Mouse (Mus musculus): ENCODE measurements at regions not wholly inside any gene's neighbourhood (a gene's known extent, or its start where the extent isn't known, plus 50 kb on each side); places are given as distances from the start of the nearest gene placed in this dataset.

DNA sequence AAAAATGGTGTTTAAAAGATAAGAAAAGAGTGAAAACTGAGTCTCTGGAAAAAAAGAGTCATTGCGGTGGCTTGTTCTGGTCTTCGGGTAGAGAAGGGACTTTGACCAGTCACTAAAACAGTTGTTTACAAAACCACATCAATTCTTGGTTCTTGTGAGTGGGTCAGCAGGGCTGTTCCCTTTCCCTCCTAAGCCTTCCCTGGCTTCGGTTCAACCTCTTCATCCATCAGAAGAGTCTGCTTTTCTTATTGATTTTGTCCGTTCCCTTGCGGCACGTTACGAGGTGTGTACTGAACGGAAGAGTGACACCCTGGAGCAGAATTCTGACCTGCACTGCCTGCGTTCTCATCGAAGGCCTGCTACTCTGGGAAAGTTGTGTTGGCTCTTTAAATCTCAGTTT, 229.1 kb upstream of the G2e3 start:
- in situ Hi-C loops (cut with MseI, MboI), result no loop called here

DNA sequence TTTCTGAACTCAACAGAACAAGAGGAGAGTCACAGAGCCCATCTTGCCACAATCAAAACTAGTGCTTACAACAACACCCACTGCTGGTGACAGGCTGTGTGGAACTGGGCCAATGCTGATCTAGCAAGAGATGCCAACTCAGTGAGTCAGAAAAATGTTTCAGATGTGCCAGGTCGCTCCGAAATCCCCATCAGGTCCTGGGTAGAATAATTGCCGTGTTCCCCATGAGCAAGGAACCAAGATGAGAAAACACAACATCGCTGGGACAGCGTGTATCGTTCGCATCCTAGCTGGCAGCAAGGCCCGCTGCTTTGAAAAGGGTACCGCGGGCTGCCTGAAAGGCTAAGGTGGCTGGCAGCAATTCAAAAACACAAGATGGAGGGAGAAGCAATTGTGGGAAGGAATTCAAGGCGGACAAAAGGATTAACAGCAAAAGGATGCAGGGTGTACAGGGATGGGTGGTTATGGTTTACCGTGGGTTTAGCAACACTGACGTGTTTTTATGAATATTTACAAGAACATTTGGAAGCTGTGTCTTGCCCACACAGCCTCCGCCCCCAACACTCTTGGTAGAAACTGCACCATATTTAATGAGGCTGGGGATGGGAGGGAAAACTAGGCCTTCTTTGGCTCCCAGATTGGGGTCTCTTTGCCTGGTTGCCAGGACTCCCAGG, 229.7 kb upstream of the G2e3 start:
- in situ Hi-C loops (cut with MseI, MboI), result no loop called here

DNA sequence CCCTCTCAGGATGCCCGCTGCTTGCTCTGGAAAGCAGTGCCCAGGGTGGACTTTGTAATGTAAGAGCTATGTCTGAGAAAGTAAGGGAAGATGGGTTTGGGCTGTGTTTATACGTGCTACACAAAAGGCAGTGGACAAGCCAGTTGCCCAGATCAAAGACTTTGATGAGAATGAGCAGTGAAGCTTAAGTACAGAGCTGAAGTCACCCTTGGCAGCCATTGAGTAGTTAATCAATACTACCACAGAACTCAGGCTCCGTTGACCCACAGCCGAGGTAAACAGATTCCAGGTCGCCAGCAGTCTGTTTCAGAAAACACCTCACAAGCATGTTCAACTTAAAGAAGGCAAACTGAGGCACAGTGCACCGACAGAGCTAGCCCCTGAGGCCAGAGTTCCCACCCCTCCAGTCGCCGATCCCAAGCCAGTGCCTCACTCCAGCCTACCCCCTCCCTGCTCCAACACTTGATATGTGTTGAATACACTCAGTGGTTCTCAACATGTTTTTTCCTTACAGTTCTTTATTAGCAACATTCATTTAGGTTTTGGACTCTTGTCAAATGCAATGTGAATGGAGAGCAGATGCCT, 230.3 kb upstream of the G2e3 start:
- in situ Hi-C loops (cut with MseI, MboI), result no loop called here

DNA sequence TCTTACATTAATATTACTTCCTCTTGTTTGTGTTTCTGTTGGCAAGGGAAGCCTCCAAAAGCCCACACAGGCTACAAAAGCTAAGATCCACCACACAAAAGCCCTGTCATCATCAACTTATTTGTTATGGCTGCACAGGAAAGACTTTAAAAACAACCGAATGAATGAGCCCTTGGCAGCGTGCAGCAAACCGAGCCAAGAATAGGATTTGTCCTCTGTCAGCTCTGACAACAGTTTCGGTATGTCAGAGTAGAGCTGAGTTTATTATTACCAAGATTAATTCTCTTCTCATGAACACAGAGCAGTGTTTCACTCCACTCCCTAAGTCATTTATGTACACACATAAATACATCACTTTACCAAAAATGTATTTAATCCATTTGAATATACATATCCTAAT, 236.1 kb upstream of the G2e3 start:
- in situ Hi-C loops (cut with MseI, MboI), result no loop called here

DNA sequence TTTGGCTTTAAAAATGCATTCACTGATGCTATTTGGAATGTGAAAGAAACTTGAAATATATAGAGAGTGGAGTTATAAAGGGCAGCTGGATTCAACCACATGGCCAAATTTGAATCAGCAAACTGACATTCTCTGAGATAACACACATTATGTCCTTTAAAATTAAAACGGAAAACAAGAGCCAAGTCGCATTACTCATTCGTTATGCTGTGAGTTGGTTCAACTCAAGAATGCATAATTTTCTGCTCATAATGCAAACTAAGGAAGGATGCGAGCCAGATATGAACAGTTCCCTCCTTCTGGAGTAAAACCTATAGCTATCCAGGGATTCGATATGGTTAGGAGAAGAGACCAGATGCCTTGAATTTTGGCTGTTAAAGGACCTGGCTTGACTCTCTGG, 239.8 kb upstream of the G2e3 start:
- in situ Hi-C loops (cut with MseI, MboI), result no loop called here

DNA sequence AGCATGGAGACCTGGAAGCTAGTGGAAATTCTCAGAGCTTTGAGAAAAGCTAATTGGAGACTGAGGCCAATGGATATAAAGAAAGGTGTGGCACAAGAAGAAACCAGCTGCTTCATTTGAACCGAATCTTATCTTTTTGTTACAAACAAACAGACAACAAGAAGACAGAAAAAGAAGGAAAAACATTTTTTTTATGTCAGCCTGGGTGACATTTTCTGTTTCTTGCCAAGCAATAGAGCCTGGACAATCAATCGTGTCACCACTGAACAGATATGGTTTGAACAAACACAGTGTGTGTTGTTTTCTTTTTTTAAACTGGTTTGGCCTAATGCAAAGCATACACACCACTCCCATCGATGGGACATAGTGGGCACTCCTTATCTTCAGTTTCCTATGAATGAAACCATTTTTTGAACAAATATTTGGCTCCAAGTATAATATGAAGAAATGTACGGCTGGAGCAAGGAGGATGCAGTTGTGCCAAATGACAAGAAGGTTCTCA, 244.3 kb upstream of the G2e3 start:
- in situ Hi-C loops (cut with MseI, MboI), result no loop called here

DNA sequence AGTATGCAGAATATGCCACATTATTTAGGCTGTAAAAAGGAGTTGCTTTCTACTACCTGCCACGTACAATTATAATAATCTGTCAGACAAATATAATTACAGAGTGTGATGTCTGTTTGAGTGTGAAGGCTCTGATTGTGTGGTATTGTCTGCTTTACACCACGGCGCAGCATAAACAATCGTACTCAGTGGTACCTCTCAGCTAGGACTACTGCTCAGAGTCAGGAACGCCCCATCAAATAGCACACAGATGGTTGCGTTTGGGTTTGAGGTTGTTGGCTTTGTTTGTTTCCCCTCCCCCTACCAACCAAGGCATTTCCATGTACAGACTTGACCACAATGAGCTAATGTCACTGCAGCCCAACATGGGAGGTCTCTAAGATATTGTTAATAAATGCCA, 246.2 kb upstream of the G2e3 start:
- in situ Hi-C loops (cut with MseI, MboI), result no loop called here

DNA sequence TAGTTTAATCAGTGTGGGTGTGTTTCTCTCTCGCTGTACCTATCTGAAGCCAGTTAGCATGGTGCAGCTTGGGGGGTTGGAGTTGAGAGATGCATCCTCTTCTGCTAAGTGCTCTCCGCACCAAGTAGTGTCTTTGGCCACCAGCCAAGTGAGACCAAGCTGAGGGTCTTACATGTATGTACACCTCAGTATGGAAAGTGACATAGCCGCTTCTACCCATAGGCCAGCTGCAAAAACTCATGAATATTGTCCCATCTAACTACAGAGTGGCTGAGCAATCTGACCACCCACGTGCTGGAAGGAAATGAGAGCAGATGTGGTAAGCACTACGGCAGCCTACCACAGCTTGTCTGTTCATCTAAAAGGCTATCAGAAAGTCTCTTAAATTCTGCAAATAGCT, 247.0 kb upstream of the G2e3 start:
- in situ Hi-C loops (cut with MseI, MboI), result no loop called here

DNA sequence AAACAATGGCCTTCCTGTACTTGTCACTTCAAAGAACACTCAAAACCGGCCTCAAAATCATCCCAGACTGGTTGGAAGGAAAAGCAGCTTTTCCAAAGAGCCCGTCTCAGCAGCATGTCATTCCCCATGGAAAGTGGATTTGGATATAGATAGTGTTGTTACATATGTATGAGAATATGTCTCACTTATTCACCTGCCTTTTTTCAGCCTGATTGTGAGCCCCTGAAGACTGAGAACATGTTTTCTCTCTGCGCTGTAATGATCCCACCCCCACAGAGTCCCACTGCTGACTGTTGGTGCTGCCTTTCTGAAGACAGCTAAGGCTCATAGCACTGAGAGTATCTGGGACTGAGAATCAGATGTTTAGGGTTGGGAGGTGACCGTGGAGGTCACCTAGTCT, 251.9 kb upstream of the G2e3 start:
- in situ Hi-C loops (cut with MseI, MboI), result no loop called here

DNA sequence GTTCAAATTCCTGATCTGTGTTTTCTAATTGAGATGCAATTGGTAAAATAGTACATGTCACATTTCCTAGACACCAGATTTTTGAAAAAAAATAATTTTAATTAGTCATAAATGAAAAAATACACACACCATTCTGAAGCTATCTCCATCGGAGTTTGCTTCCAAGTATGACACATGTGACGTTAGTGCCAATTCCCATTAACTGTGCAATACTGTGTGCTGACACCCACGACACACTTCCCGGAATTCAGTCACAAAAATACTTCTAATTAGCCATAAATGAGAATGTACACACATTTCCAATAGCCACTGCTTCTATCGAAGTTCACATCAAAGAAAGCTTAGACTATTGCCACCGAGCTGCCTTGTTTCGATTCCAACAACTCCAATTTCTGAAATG, 258.5 kb upstream of the G2e3 start:
- in situ Hi-C loops (cut with MseI, MboI), result no loop called here

DNA sequence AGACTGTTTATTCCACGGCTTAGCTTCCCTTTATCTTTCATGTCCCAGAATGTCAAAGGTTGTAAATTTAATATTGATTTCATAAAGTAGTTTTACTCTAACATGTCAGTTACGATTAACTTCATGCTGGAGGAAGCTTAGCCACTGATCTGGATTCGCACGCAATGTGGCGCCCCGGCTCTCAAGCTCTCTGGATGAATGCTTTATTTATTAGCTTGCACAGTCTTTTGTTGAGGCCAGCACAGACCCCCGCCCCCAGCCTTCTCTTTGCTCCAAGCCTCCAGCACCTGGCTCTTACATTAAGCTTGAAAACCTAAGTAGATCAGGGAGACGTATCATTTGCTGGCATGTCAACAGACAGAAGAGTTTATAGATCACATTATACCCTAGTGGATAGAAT, 266.1 kb upstream of the G2e3 start:
- in situ Hi-C loops (cut with MseI, MboI), result no loop called here

DNA sequence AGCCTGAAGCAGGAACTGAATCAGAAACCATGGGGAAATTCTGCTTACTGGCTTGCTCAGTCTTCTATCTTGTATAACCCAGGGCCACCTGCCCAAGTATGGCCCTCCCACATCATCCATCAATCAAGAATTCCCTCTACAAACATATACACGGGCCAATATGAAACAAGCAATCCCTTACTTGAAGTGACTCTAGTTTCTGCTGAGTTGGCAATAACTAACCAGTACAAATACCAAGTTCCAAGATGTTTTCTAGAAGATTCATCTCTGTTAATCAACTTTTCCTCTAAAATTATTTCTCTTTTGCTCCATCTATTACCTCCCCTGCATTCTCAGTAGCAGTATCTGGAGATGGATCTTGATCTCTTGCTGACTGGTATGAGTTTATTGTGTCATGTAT, 274.4 kb upstream of the G2e3 start:
- in situ Hi-C loops (cut with MseI, MboI), result no loop called here

DNA sequence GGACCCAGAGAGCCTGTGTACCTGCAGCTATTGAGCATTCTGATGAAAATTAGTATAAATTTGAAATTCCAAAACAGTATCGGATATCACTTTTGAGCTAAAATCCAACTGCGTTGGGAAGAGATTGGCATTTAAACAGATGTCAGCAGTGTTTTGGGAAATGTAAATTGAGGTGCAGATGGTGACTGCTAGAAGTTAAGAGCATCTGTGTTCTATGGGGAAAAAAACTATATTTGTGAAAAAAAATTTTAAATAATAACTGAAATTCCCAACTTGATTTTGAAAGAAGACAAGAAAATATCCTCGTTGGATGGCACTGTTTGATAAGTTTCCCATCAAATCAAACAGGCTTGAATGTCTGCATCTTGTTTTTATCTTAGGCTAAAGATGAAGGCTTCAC, 286.9 kb upstream of the G2e3 start:
- in situ Hi-C loops (cut with MseI, MboI), result no loop called here

DNA sequence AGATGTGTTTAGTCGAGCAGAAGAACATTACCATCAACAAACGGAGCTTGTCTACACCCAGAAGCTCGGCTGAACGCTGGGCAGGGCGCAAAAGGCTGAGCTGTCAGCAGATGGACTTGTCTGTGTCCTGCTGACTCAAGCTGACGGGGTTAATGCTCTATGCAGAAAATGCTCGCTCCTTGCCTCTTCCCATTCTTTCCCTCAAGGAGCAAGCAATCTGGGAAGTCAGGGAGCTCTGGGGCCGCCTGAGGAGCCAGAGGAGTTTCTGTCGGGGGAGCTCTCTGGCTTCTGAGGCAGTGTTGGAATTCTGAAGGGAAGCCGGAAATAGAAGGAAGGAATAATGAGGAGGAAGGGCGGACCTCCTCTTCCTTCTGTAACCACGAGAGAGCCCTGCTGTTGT, 289.3 kb upstream of the G2e3 start:
- in situ Hi-C loops (cut with MseI, MboI), result no loop called here

DNA sequence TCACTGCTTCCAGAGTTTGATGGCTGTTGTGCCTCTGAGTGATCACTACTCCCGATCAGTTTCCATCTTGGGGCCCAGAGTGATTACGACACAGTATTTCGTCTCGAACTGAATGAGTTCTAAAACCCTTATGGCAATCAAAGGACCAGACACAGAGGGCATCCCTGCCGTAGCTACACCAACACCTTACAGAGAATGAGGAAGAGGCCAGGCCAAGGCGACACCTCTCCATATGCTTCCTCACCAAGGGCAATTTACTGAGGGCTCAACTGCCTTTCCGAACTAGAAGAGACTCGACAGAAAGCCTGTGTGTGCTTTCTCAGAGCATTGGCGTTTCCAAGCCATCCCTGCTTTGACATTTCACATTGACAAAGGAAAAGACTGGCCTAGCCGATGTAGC, 289.8 kb upstream of the G2e3 start:
- in situ Hi-C loops (cut with MseI, MboI), result no loop called here

DNA sequence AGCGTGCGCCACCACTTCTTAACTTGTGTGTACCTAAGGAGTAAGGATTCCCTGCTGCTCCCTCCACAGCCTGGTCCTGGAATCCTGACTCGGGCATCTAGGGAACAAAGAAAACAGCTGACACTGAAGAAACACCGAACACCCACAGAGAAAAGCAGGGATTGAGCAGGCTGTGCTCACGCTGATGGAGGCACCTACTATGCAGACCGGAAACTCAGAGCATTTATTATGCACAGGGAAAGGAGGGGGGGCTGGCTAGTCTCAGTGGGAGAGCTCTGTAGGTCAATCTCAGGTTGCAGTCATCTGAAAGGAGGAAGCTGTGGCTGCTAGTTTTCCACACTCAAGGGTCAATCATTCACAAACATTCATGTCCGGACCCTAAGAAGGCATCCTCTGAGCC, 300.7 kb upstream of the G2e3 start:
- in situ Hi-C loops (cut with MseI, MboI), result no loop called here

DNA sequence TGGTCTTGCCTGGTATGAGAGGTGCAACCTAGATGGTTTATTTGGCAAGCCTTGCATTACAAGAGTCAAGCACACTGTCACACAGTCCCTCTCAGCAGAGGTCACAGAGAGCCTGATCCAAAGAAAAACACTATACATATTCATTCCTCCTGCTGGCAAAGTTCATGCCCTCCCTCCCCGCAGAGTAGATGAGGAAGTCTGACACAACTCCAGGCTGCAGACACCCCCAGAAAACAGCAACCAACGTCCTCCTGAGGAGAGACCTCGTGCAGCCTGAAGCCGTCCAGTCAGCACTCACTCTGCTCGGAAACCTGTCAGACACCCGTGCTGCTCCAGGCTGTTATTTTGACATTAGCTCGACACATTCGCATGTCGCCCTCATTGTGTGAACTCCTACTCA, 302.4 kb upstream of the G2e3 start:
- in situ Hi-C loops (cut with MseI, MboI), result no loop called here

DNA sequence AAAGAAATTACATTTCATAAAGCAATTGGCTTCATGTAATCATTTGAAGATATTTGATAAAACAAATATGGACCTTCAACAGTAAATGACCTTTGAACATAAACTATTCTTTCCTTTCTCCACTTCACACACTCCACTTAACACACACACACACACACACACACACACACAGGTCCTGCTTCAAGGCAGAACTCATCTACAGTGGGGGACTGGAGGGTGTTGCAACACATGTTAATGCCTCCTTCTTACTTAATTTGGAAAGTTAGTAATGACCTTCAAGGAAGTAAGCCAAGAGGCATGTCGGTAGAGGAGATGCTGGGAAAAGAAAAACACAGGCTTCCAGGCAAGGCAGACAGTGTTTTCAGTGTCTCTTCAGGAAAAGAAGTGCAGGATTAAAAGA, 302.8 kb upstream of the G2e3 start:
- in situ Hi-C loops (cut with MseI, MboI), result no loop called here

DNA sequence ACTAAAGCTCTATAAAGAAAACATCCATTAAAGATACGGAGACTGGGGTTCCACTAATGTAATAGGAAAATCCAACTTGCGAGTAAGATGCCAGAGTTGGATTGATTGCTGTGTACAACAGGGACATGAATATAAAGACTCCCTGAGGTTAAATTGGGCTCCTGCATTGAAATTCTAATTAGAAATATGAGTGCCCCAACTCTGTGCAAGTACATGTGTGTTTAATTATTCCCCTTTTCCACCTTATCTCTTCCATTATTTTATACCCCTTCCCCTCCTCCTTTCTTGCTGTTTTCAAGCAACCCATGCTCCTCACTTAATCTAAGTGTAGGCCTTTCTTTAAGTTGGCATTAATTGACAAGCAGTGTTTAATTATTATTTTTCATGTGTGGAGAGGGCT, 315.7 kb upstream of the G2e3 start:
- in situ Hi-C loops (cut with MseI, MboI), result no loop called here

DNA sequence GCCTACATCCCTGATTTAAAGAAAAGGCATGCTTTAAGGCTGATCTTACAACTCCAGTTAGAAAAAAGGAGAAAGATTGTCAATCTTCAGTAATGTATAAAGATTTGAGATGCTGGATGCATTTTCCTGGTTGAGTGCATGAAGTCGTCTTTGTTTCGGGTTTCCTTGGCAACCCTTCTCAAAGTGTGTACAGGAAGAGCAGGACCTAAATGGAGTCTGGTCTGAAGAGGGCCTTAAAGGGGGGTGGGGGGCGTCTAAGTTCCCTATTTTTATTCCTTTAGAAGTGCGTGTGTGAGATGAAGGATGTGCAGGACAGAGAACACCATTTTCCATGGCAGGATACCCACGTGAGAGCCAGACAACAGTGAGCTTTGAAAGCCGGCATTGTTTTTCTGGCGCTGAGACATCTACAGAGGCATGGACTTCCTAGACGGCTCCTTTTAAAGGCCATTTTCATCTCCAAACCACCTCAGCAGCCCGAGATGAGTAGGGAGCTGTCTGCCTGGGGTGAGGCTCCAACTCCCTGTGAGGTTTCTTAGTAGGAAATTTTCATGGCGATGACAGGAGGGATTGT, 319.2 kb upstream of the G2e3 start:
- in situ Hi-C loops (cut with MseI, MboI), result no loop called here

DNA sequence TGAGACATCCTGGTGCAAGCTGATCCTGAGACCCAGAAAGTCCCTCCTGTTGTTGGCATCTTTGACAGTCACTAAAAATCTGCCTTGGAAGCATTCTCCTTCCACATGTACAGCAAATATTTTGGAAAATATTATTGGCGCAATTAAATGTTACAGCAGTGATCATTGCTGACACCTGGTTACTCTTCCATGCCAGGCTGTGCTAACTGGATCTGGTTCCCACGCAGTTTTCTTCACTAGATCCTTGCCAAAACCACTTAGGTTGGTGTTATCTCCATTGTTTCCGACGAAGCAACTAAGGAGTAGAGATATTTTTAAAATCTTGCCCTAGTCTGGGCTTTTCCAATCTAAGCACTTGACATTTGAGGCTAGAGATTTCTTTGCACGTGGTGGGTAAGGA, 321.8 kb upstream of the G2e3 start:
- in situ Hi-C loops (cut with MseI, MboI), result no loop called here

DNA sequence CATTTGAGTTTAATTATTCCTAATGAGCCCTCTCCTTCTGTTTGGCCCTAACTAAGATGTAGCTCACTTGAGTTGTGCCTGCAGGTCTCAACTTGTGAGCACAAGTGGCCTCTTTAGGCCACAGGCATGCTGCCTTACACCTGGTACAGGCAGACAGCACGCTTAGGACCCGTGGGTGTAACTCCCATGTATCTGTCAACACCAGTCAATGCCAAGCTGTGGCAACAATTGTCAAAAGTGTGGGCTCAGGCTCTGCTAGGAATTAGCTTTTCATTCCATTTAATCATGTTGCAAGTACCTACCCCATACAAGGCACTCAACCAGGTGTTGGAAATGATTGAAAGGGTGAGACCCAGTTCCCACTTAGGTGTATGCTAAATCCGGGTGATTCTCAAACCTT, 322.3 kb upstream of the G2e3 start:
- in situ Hi-C loops (cut with MseI, MboI), result no loop called here

DNA sequence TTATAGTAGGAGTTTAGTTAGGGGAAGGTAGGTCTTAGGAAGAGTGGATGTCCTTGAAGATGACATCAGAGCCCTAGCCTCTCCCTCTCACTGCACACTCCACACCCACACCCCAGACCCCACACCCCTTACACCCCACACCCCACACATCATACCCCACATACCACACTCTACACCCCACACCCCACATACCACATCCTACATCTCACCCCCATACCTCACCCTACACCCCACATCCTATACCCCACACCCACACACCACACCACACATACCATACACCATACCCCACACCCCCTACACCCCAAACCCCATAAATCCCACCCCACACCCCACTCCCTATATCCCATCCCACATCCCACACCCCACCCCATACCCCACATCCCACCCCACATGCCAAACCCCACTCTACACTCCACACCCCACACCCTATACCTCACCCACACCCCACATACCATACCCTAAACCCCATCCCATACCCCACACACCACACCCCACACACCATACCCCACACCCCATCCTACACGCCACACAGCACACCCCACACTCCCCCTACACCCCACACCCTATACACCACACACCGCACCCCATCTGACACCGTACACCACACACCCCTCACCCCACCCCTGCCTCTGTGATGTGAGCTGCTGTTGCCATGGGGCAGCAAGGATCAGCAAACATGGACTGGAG, 323.7 kb upstream of the G2e3 start:
- in situ Hi-C loops (cut with MseI, MboI), result no loop called here

Data from mouse trophoblast stem cell (cell line).